Mouse (Mus musculus): Measurements from ENCODE around the gene Flt3.

DNA sequence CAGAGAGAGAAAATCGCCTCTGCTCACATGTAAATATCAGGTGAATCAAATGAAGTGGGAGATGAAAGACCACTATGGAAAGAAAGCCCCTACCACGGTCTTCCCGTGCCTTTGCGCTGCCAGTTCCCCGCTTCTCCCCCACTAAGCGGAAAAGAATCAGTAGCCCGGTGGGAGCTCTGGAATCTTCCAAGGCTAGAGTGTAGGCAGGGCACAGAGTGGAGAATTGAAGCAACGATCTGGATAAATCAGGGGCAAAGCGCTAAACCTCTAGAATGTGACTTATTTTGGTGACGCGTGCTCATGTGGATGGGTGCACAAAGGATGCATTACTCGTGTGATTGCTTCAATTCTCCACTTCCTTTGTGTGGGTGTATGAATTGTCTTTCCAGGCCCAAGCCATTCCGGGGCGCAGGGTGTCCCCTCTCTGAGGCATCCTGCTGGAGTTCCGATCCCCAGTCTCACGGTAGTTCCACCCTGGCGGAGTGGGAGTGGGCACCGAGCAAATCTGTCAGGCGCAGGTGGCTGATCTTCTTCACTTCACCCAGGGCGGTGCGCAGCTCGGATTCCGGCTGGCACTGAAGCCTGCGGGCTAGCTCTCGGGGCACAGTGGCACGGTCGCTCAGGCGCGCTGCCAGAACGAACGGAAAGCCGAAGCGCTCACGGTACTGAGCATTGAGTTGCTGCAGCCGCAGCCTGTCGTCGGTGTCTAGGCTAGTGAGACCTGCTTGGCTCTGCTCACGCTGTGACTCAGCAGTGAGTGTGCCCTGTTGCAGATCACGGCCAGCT, 85.5 kb downstream of the Flt3 start:
- TF ChIP-seq POLR2A (IDR thresholded peaks at IDR 0.05; ENCODE audit: extremely low read depth, insufficient read depth, low read length): no peak
- TF ChIP-seq CTCF (IDR thresholded peaks at IDR 0.05; ENCODE audit: extremely low read depth, insufficient read depth, low read length): no peak

Measured in cortical plate, adult 2 months (tissue).